Mouse (Mus musculus) kidney, adult 8-10 months (tissue): Measurements from ENCODE around the gene Gm4969.
"Not testable (repeated sequence)": the region's sequence is repeated elsewhere in the genome, so short reads cannot be mapped to it uniquely, and the experiment has no call there.

Experiments
- DNase-seq, 2 experiments: peaks; one replicate each; pipeline ENCODE4 v3.0.0; 2022

Gene Gm4969

GRCm38 (mm10) chr7:19093174-19093521, 25.0 kb downstream of the Gm4969 start:
- peak; percentile 85 to 90 for DNase-seq

- DNase-seq: peak; percentile 55 to 74
Observed at GRCm38 (mm10) chr7:19092381-19093173, 25.6 kb downstream of the Gm4969 start.

- no peak for DNase-seq
Observed at GRCm38 (mm10) chr7:19091913-19092312, 26.3 kb downstream of the Gm4969 start.

GRCm38 (mm10) chr7:19088813-19089212, 29.4 kb downstream of the Gm4969 start:
- peak in 1 of 2 experiments; percentile 64 for DNase-seq

GRCm38 (mm10) chr7:19086760-19087159, 31.4 kb downstream of the Gm4969 start:
- no peak for DNase-seq

GRCm38 (mm10) chr7:19086042-19086441, 32.1 kb downstream of the Gm4969 start:
- peak in 1 of 2 experiments; percentile 60 for DNase-seq

GRCm38 (mm10) chr7:19085495-19085894, 32.7 kb downstream of the Gm4969 start:
- DNase-seq: peak in 1 of 2 experiments; percentile 28

GRCm38 (mm10) chr7:19084921-19085473, 33.2 kb downstream of the Gm4969 start:
- DNase-seq: no peak

- DNase-seq: no peak
Observed at GRCm38 (mm10) chr7:19084277-19084771, 33.8 kb downstream of the Gm4969 start.

GRCm38 (mm10) chr7:19083701-19084100, 34.5 kb downstream of the Gm4969 start, which contains the start of gene Dmpk:
TSS of gene Dmpk (plus strand) at chr7:19083849.
- no peak for DNase-seq

GRCm38 (mm10) chr7:19083096-19083495, 35.1 kb downstream of the Gm4969 start:
- no peak for DNase-seq

GRCm38 (mm10) chr7:19082171-19082570, 36.0 kb downstream of the Gm4969 start:
- no peak for DNase-seq

- DNase-seq: no peak
Observed at GRCm38 (mm10) chr7:19080451-19080950, 37.7 kb downstream of the Gm4969 start.

GRCm38 (mm10) chr7:19078732-19079131, 39.4 kb downstream of the Gm4969 start:
- no peak for DNase-seq

GRCm38 (mm10) chr7:19077761-19078160, 40.4 kb downstream of the Gm4969 start:
- DNase-seq: peak in 1 of 2 experiments; percentile 30

GRCm38 (mm10) chr7:19076586-19076991, 41.6 kb downstream of the Gm4969 start:
- no peak for DNase-seq

- DNase-seq: peak; percentile 97
Observed at GRCm38 (mm10) chr7:19075723-19076585, 42.2 kb downstream of the Gm4969 start, which contains the start of gene Dmwd. TSS of gene Dmwd (plus strand) at chr7:19076227.

- no peak for DNase-seq
Observed at GRCm38 (mm10) chr7:19075231-19075630, 42.9 kb downstream of the Gm4969 start.

GRCm38 (mm10) chr7:19074494-19074893, 43.7 kb downstream of the Gm4969 start:
- DNase-seq: no peak

GRCm38 (mm10) chr7:19073504-19073903, 44.7 kb downstream of the Gm4969 start:
- peak in 1 of 2 experiments; percentile 67 for DNase-seq

- DNase-seq: not testable (repeated sequence)
Observed at GRCm38 (mm10) chr7:19071024-19071423, 47.1 kb downstream of the Gm4969 start.

GRCm38 (mm10) chr7:19069500-19069899, 48.7 kb downstream of the Gm4969 start:
- DNase-seq: no peak

GRCm38 (mm10) chr7:19068707-19069106, 49.5 kb downstream of the Gm4969 start:
- DNase-seq: peak in 1 of 2 experiments; percentile 85
